ENCODE assay signal across 10 mouse cellular contexts in genomic region chr2:76675949-76676348, GRCm38 (mm10). TPM values are rescaled to one million over a fixed set of nuclear protein-coding genes. Genes with fewer than 3 reads are reported as not detected.
DNase-seq lines count a peak whose midpoint lies in the region; ATAC-seq and TF ChIP-seq lines count a peak whose summit lies in the region.
"Had no signal": no experiment of that assay in that cellular context is flagged by ENCODE, and none has a peak within 500 bp of the region (broad histone marks: within the 10 kb centered on the region; RNA-seq: fewer than 3 reads in every experiment).

No protein-coding gene starts in this region.

- ATAC-seq in forebrain, embryonic 14.5 days, result no peak
- ATAC-seq in liver, embryonic 14.5 days (ENCODE audit: insufficient read depth), result no peak

- 23% methylated on average over 4 of the region's 4 CpGs for WGBS in heart, adult 2 months
- 4% methylated on average over 4 of the region's 4 CpGs for WGBS in forebrain, embryonic 14.5 days
- 17% methylated on average over 4 of the region's 4 CpGs for WGBS in liver, embryonic 14.5 days (ENCODE audit: insufficient replicate concordance)

- peak overlapping the region; percentile 81 for H3K4me3 ChIP-seq in heart, adult 2 months
- H3K4me3 ChIP-seq in ES-Bruce4 (ENCODE audit: low read depth, low read length), result peak overlapping the region; percentile 57
- peak overlapping the region; percentile 87 for H3K4me3 ChIP-seq in forebrain, embryonic 14.5 days (ENCODE audit: low read depth, low read length)
- H3K4me3 ChIP-seq in liver, embryonic 14.5 days (ENCODE audit: insufficient read depth in 1 of 2, low read depth in 2 of 2, low read length in 2 of 2), result peak overlapping the region; percentile 21 to 87; a peak in 3 of 4 replicates

- H3K4me1 ChIP-seq in heart, adult 2 months (ENCODE audit: control insufficient read depth, insufficient read depth, low read length), result peaks cover 7% of the 10 kb centered on the region
- no peaks in the 10 kb centered on the region for H3K4me1 ChIP-seq in ES-Bruce4 (ENCODE audit: control insufficient read depth, insufficient read depth, low read length)
- peaks cover 18% of the 10 kb centered on the region for H3K4me1 ChIP-seq in forebrain, embryonic 14.5 days (ENCODE audit: control insufficient read depth, insufficient read depth, low read length)
- peaks cover 10 to 17% of the 10 kb centered on the region in 2 experiments for H3K4me1 ChIP-seq in liver, embryonic 14.5 days (replicated peaks; ENCODE audit: control insufficient read depth in 2 of 2, insufficient read depth in 2 of 2, low read length in 1 of 2)

- no peak overlapping the region for H3K9ac ChIP-seq in heart, adult 2 months (ENCODE audit: low read depth, low read length)
- peak overlapping the region; percentile 99 for H3K9ac ChIP-seq in ES-Bruce4 (ENCODE audit: low read depth, poor library complexity, severe bottlenecking)
- peak overlapping the region; percentile 91 for H3K9ac ChIP-seq in forebrain, embryonic 14.5 days (ENCODE audit: low read length)
- no peak overlapping the region; the same call in none of the 2 replicates for H3K9ac ChIP-seq in liver, embryonic 14.5 days (replicated peaks)

- no peaks in the 10 kb centered on the region for H3K9me3 ChIP-seq in ES-Bruce4 (replicated peaks; ENCODE audit: control insufficient read depth, insufficient read depth, low read length, poor library complexity, severe bottlenecking)
- H3K9me3 ChIP-seq in forebrain, embryonic 14.5 days (replicated peaks; ENCODE audit: control insufficient read depth, low read length), result no peaks in the 10 kb centered on the region
- H3K9me3 ChIP-seq in liver, embryonic 14.5 days (ENCODE audit: control insufficient read depth, low read length), result no peaks in the 10 kb centered on the region

- H3K36me3 ChIP-seq in heart, adult 2 months (ENCODE audit: control insufficient read depth, insufficient read depth, low read length), result peaks cover 5% of the 10 kb centered on the region; the same call in 1 of the 2 replicates
- peaks cover 12% of the 10 kb centered on the region; the same call in 1 of the 2 replicates for H3K36me3 ChIP-seq in ES-Bruce4 (ENCODE audit: control insufficient read depth, insufficient read depth, low read length, poor library complexity, severe bottlenecking)
- peaks cover 10% of the 10 kb centered on the region for H3K36me3 ChIP-seq in forebrain, embryonic 14.5 days (ENCODE audit: control insufficient read depth, insufficient read depth, low read length)
- peaks cover 4% of the 10 kb centered on the region; the same call in 1 of the 2 replicates for H3K36me3 ChIP-seq in liver, embryonic 14.5 days (replicated peaks; ENCODE audit: control insufficient read depth, insufficient read depth, low read depth)

- no peak for TF ChIP-seq CTCF in heart, adult 2 months (IDR thresholded peaks at IDR 0.05)
- TF ChIP-seq CTCF in ES-Bruce4 (IDR thresholded peaks at IDR 0.05; ENCODE audit: low read depth, low read length), result no peak
- TF ChIP-seq CTCF in liver, embryonic 14.5 days (IDR thresholded peaks at IDR 0.05; ENCODE audit: low read depth), result no peak

- no peak overlapping the region for H3K27ac ChIP-seq in heart, adult 2 months
- no peak overlapping the region for H3K27ac ChIP-seq in ES-Bruce4 (ENCODE audit: insufficient read depth, low read length)
- H3K27ac ChIP-seq in forebrain, embryonic 14.5 days (ENCODE audit: low read depth, low read length), result no peak overlapping the region
- no peak overlapping the region for H3K27ac ChIP-seq in liver, embryonic 14.5 days

- intact Hi-C loops in heart, adult 2 months (cut with DNase I), result loop anchor here (2.0 to 10.0 kb wide), 2 partner anchors 15 to 189 kb away; no protein-coding TSS in a partner anchor

- H3K27me3 ChIP-seq in heart, adult 2 months (ENCODE audit: control insufficient read depth, insufficient read depth, low read length), result no peaks in the 10 kb centered on the region
- no peaks in the 10 kb centered on the region for H3K27me3 ChIP-seq in ES-Bruce4 (ENCODE audit: control insufficient read depth, insufficient read depth, low read length, poor library complexity, severe bottlenecking)
- no peaks in the 10 kb centered on the region for H3K27me3 ChIP-seq in forebrain, embryonic 14.5 days (replicated peaks; ENCODE audit: control insufficient read depth, insufficient read depth, low read length)
- no peaks in the 10 kb centered on the region for H3K27me3 ChIP-seq in liver, embryonic 14.5 days (ENCODE audit: control insufficient read depth, insufficient read depth, low read length)
- H3K27me3 ChIP-seq: Patski had no signal

- peak overlapping the region; percentile 71 for H3K4me2 ChIP-seq in forebrain, embryonic 14.5 days (ENCODE audit: low read length)
- H3K4me2 ChIP-seq in liver, embryonic 14.5 days (ENCODE audit: low read depth), result peak overlapping the region; percentile 80

- peaks cover 5% of the 10 kb centered on the region for H3K79me2 ChIP-seq in heart, adult 2 months (replicated peaks; ENCODE audit: control insufficient read depth, insufficient read depth, low read length)

- TF ChIP-seq EP300 in heart, adult 2 months (IDR thresholded peaks at IDR 0.05; ENCODE audit: insufficient read depth, low read depth, low read length), result no peak
- TF ChIP-seq EP300 in ES-Bruce4 (IDR thresholded peaks at IDR 0.05; ENCODE audit: insufficient read depth, low read depth, low read length), result no peak
- TF ChIP-seq EP300 in liver, embryonic 14.5 days (IDR thresholded peaks at IDR 0.05; ENCODE audit: low read depth), result no peak

- no peak for TF ChIP-seq POLR2A in heart, adult 2 months (IDR thresholded peaks at IDR 0.05; ENCODE audit: insufficient read depth, low read depth, low read length)
- TF ChIP-seq POLR2A in ES-Bruce4 (IDR thresholded peaks at IDR 0.05; ENCODE audit: insufficient read depth, low read length), result no peak

- DNase-seq in heart, adult 2 months, result no peak
- no peak for DNase-seq in heart, adult 18-20 months
- peak; percentile 10 for DNase-seq in forebrain, embryonic 14.5 days (ENCODE audit: low spot score)
- no peak for DNase-seq in liver, embryonic 14.5 days (ENCODE audit: low read depth in 3 of 3, low spot score in 3 of 3)
- no peak for DNase-seq in layer of hippocampus, postnatal 10 days (ENCODE audit: low spot score in 2 of 2)
- no peak for DNase-seq in urinary bladder, adult 18-20 months (ENCODE audit: low spot score in 2 of 2)
- DNase-seq in adrenal gland, adult 2 months, result no peak

RNA-seq across cellular contexts. Expression of gene Plekha3, which starts 0.9 kb away (rescaled TPM):
- 10 to 100 TPM; 19.4 to 21.3 TPM for total RNA-seq in heart, adult 2 months (2021)
- polyA plus RNA-seq in heart, adult 2 months (2012; rRNA removed), result 12.8 and 19.2 TPM in 2 replicates
- total RNA-seq in heart, adult 18-20 months (2021), result 10 to 100 TPM; 19.9 to 22.5 TPM
- polyA plus RNA-seq in ES-Bruce4 (2011; ENCODE audit: insufficient read depth, insufficient read length, low read depth, missing spikeins), result 33.6 and 38.0 TPM in 2 replicates
- polyA plus RNA-seq in forebrain, embryonic 14.5 days (2014; fragmentation: Nextera tagmentation; extraction: Ambion mirVana), result 5.6 and 5.7 TPM in 2 replicates
- polyA plus RNA-seq in liver, embryonic 14.5 days (2012; rRNA removed), result 3.0 and 3.9 TPM in 2 replicates
- polyA plus RNA-seq in liver, embryonic 14.5 days (2014; fragmentation: Nextera tagmentation; extraction: Ambion mirVana), result 3.1 and 3.6 TPM in 2 replicates
- total RNA-seq in layer of hippocampus, postnatal 10 days (2021), result 10 to 100 TPM; 25.5 to 28.2 TPM
- 10 to 100 TPM; 45.2 to 57.6 TPM for total RNA-seq in adrenal gland, adult 2 months (2021)
- 15.2 and 16.6 TPM in 2 replicates for polyA plus RNA-seq in adrenal gland, adult 2 months (2012; rRNA removed)

RNA-seq across cellular contexts. Expression of gene Fkbp7, which starts 3.0 kb away (rescaled TPM):
- 10 to 100 TPM; 20.8 to 21.9 TPM for total RNA-seq in heart, adult 2 months (2021)
- polyA plus RNA-seq in heart, adult 2 months (2012; rRNA removed), result 7.9 and 14.7 TPM in 2 replicates
- 10 to 100 TPM; 21.8 to 25.2 TPM for total RNA-seq in heart, adult 18-20 months (2021)
- 7.5 and 10.0 TPM in 2 replicates for polyA plus RNA-seq in ES-Bruce4 (2011; ENCODE audit: insufficient read depth, insufficient read length, low read depth, missing spikeins)
- 12.1 and 13.2 TPM in 2 replicates for polyA plus RNA-seq in forebrain, embryonic 14.5 days (2014; fragmentation: Nextera tagmentation; extraction: Ambion mirVana)
- 1.3 and 2.5 TPM in 2 replicates for polyA plus RNA-seq in liver, embryonic 14.5 days (2012; rRNA removed)
- polyA plus RNA-seq in liver, embryonic 14.5 days (2014; fragmentation: Nextera tagmentation; extraction: Ambion mirVana), result 4.2 and 4.8 TPM in 2 replicates
- 1 to 10 TPM; 4.7 to 5.8 TPM for total RNA-seq in layer of hippocampus, postnatal 10 days (2021)
- total RNA-seq in adrenal gland, adult 2 months (2021), result 10 to 100 TPM; 22.8 to 33.6 TPM
- polyA plus RNA-seq in adrenal gland, adult 2 months (2012; rRNA removed), result 0.21 and 0.57 TPM in 2 replicates

RNA-seq across cellular contexts. Expression of gene Pjvk, which starts 27.7 kb away (rescaled TPM):
- not detected for total RNA-seq in heart, adult 2 months (2021)
- polyA plus RNA-seq in heart, adult 2 months (2012; rRNA removed), result 0.08 TPM in 1 of 2 replicates, not detected in the other
- not detected for total RNA-seq in heart, adult 18-20 months (2021)
- not detected in 2 replicates for polyA plus RNA-seq in ES-Bruce4 (2011; ENCODE audit: insufficient read depth, insufficient read length, low read depth, missing spikeins)
- 0.38 and 2.1 TPM in 2 replicates for polyA plus RNA-seq in forebrain, embryonic 14.5 days (2014; fragmentation: Nextera tagmentation; extraction: Ambion mirVana)
- not detected in 2 replicates for polyA plus RNA-seq in liver, embryonic 14.5 days (2012; rRNA removed)
- not detected in 2 replicates for polyA plus RNA-seq in liver, embryonic 14.5 days (2014; fragmentation: Nextera tagmentation; extraction: Ambion mirVana)
- total RNA-seq in layer of hippocampus, postnatal 10 days (2021), result under 1 TPM; 0.85 to 0.98 TPM
- total RNA-seq in adrenal gland, adult 2 months (2021), result under 1 TPM in 1 of 2 experiments, not detected in 1; 0.24 TPM
- not detected in 2 replicates for polyA plus RNA-seq in adrenal gland, adult 2 months (2012; rRNA removed)
- total RNA-seq: hematopoietic stem cell, adult 5-6 weeks had no signal

RNA-seq across cellular contexts. Expression of gene Prkra, which starts 28.1 kb away (rescaled TPM):
- 10 to 100 TPM; 12.1 to 12.4 TPM for total RNA-seq in heart, adult 2 months (2021)
- polyA plus RNA-seq in heart, adult 2 months (2012; rRNA removed), result 9.6 and 14.7 TPM in 2 replicates
- 10 to 100 TPM; 14.3 to 15.2 TPM for total RNA-seq in heart, adult 18-20 months (2021)
- polyA plus RNA-seq in ES-Bruce4 (2011; ENCODE audit: insufficient read depth, insufficient read length, low read depth, missing spikeins), result 24.4 and 25.6 TPM in 2 replicates
- polyA plus RNA-seq in forebrain, embryonic 14.5 days (2014; fragmentation: Nextera tagmentation; extraction: Ambion mirVana), result 109 and 112 TPM in 2 replicates
- 3.9 and 6.5 TPM in 2 replicates for polyA plus RNA-seq in liver, embryonic 14.5 days (2012; rRNA removed)
- 6.5 and 9.6 TPM in 2 replicates for polyA plus RNA-seq in liver, embryonic 14.5 days (2014; fragmentation: Nextera tagmentation; extraction: Ambion mirVana)
- 10 to 100 TPM; 24.6 to 25.7 TPM for total RNA-seq in layer of hippocampus, postnatal 10 days (2021)
- total RNA-seq in adrenal gland, adult 2 months (2021), result 10 to 100 TPM; 21.0 to 25.2 TPM
- 19.8 and 21.3 TPM in 2 replicates for polyA plus RNA-seq in adrenal gland, adult 2 months (2012; rRNA removed)

Comparison
In these comparisons a context has a peak if more than half of its experiments do, and no peak if none do; other contexts are left out.
1. H3K9ac ChIP-seq: peak in ES-Bruce4 (single experiment) and forebrain, embryonic 14.5 days (single experiment); none in heart, adult 2 months (single experiment) and liver, embryonic 14.5 days (single experiment).
2. Peak in every context shown above with its lines, with median percentiles within 50 percentile points of each other: H3K4me3 ChIP-seq.